Mouse (Mus musculus): Measurements from ENCODE around the gene Ppt2. TPM values are rescaled to one million over a fixed set of nuclear protein-coding genes. Genes with fewer than 3 reads are reported as not detected.

Gene Ppt2
- polyA plus RNA-seq, 1 experiment from 2014 or later: 31.7 TPM

- WGBS (ENCODE audit: insufficient replicate concordance): 9% methylated on average over 93 of the region's 93 CpGs
- Histone ChIP-seq H3K9ac (ENCODE audit: low read depth, low read length) (0 out of 2 replicates have a peak overlapping the region, but pooled peaks have one; percentile 46), H3K9me3 (replicated peaks; ENCODE audit: control insufficient read depth, low read length) (no peaks in the 10 kb centered on the region), H3K4me1 (ENCODE audit: control insufficient read depth, insufficient read depth, low read length) (peaks cover 20% of the 10 kb centered on the region), H3K4me2 (peak overlapping the region; percentile 74), H3K4me3 (ENCODE audit: low read depth, low read length) (peak overlapping the region; percentile 41), H3K27me3 (ENCODE audit: control insufficient read depth, insufficient read depth, low read length) (peaks cover 58% of the 10 kb centered on the region), H3K36me3 (ENCODE audit: control insufficient read depth, insufficient read depth, low read length) (no peaks in the 10 kb centered on the region), H3K27ac (ENCODE audit: low read depth, low read length) (no peak overlapping the region)
- ATAC-seq (replicated peaks; ENCODE audit: insufficient number of reproducible peaks, low FRiP score, low TSS enrichment): no peak
Observed at GRCm38 (mm10) chr17:34671151-34672066, 43.1 kb upstream of the Ppt2 start.

DNA sequence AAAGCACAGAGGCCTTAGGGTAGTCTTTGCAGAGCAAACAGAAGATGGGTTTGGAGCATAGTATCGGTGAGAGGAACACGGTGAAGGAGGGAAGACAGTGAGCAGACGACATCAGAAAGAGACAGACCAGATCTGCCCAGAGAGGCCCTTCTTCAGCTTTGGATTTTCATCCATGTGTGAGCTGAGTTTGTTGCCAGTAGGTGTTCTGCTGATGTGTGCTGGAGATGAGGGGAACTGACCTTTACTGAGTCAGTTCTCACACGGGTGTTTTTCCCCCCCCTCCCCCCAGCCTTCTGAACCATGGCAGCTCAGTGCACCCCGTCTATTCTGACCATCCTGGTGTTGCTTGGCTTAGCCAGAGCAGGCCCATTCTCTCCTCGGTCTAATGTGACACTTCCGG, 41.9 kb upstream of the Ppt2 start, which contains the start of gene Tnxb:
Gene Tnxb (plus strand): TSS at position 301 of the 400 bp plus-strand sequence.
- H3K27me3 ChIP-seq (ENCODE audit: control insufficient read depth, insufficient read depth, low read length): peaks cover 62% of the 10 kb centered on the region

DNA sequence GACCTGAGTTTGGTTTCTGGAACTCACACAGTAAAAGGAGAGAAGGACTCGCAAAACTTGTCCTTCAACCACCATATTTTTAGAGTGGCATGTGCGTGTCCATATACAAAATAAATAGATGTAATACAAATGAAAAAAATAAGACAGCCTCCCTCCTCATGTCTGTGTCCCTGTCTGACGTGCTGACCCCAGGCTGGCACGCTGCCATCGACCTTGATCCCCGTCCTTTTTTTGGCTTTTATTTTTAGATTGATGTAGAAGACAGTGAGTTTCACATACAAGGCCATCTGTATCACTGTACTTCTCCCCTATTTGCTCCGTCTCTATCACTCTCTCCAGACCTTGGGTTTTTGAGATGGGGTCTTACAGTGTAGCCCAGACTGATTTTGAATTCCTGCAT, 36.2 kb upstream of the Ppt2 start:
- H3K4me2 ChIP-seq: no peak overlapping the region
- H3K9me3 ChIP-seq (replicated peaks; ENCODE audit: control insufficient read depth, low read length): no peaks in the 10 kb centered on the region
- H3K36me3 ChIP-seq (ENCODE audit: control insufficient read depth, insufficient read depth, low read length): no peaks in the 10 kb centered on the region
- H3K27me3 ChIP-seq (ENCODE audit: control insufficient read depth, insufficient read depth, low read length): peaks cover 26% of the 10 kb centered on the region
- WGBS (ENCODE audit: insufficient replicate concordance): 66% methylated on average over 7 of the region's 7 CpGs
- H3K9ac ChIP-seq (ENCODE audit: low read depth, low read length): no peak overlapping the region
- H3K4me3 ChIP-seq (ENCODE audit: low read depth, low read length): no peak overlapping the region
- ATAC-seq (replicated peaks; ENCODE audit: insufficient number of reproducible peaks, low FRiP score, low TSS enrichment): no peak
- no peak overlapping the region for H3K27ac ChIP-seq (ENCODE audit: low read depth, low read length)
- H3K4me1 ChIP-seq (ENCODE audit: control insufficient read depth, insufficient read depth, low read length): peaks cover 6% of the 10 kb centered on the region

More for the DNA sequence above, 41.9 kb upstream of the Ppt2 start, which contains the start of gene Tnxb:
- Histone ChIP-seq H3K4me1 (ENCODE audit: control insufficient read depth, insufficient read depth, low read length) (peaks cover 12% of the 10 kb centered on the region), H3K36me3 (ENCODE audit: control insufficient read depth, insufficient read depth, low read length) (no peaks in the 10 kb centered on the region), H3K9ac (ENCODE audit: low read depth, low read length) (0 out of 2 replicates have a peak within 1 kb of the TSS, but pooled peaks have one; percentile 46), H3K9me3 (replicated peaks; ENCODE audit: control insufficient read depth, low read length) (no peaks in the 10 kb centered on the region), H3K4me3 (ENCODE audit: low read depth, low read length) (peak within 1 kb of the TSS; percentile 41), H3K27ac (ENCODE audit: low read depth, low read length) (no peak within 1 kb of the TSS), H3K4me2 (peak within 1 kb of the TSS; percentile 74)
- no peak for ATAC-seq (replicated peaks; ENCODE audit: insufficient number of reproducible peaks, low FRiP score, low TSS enrichment)
- WGBS (ENCODE audit: insufficient replicate concordance): 53% methylated on average over 7 of the region's 7 CpGs

DNA sequence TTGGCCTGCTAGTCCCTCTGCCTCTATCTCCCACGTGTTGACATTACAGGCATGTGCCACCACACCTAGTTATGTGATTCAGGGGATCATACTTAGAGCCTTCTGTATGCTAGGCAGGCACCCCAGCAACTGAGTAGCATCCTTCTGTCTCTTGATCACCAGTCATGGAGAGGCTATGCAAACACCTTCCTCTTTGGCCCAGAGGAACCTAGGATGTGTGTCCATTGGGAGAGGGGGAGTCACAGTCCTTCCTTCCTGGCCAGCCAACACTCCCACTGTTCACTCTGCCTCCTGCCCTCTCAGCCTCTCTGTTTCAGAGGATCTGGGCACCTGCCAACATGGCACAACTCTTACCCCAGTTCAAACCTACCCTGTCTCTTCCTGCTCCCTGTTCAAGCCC, 35.2 kb upstream of the Ppt2 start:
- ATAC-seq (replicated peaks; ENCODE audit: insufficient number of reproducible peaks, low FRiP score, low TSS enrichment): no peak
- no peak overlapping the region for H3K27ac ChIP-seq (ENCODE audit: low read depth, low read length)
- WGBS (ENCODE audit: insufficient replicate concordance): 60% methylated on average over 1 of the region's 1 CpGs

DNA sequence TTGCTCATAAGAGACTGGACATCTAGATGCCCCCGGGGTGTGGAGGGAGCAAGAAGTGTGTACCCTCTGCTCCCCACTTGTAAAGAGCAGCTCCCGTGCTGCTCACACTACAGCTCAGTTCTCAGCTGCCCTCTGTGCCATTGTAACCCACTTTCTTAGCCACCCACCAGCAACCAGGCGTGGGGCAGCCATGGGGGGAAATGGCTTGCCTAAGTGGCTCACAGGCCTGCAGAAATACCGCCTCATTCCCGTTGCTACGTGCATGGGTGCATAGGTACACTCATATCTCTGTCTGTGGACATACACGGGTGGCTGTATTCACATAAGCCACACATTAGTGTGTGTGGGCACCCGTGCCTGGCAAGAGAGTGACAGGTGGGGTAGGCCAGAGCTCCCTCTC, 34.7 kb upstream of the Ppt2 start:
- no peaks in the 10 kb centered on the region for H3K36me3 ChIP-seq (ENCODE audit: control insufficient read depth, insufficient read depth, low read length)
- no peaks in the 10 kb centered on the region for H3K9me3 ChIP-seq (replicated peaks; ENCODE audit: control insufficient read depth, low read length)
- H3K27me3 ChIP-seq (ENCODE audit: control insufficient read depth, insufficient read depth, low read length): peaks cover 39% of the 10 kb centered on the region
- H3K27ac ChIP-seq (ENCODE audit: low read depth, low read length): no peak overlapping the region
- H3K4me3 ChIP-seq (ENCODE audit: low read depth, low read length): no peak overlapping the region
- ATAC-seq (replicated peaks; ENCODE audit: insufficient number of reproducible peaks, low FRiP score, low TSS enrichment): no peak
- no peak overlapping the region for H3K9ac ChIP-seq (ENCODE audit: low read depth, low read length)
- H3K4me1 ChIP-seq (ENCODE audit: control insufficient read depth, insufficient read depth, low read length): peaks cover 9% of the 10 kb centered on the region
- H3K4me2 ChIP-seq: no peak overlapping the region
- WGBS (ENCODE audit: insufficient replicate concordance): 73% methylated on average over 8 of the region's 8 CpGs

More for the DNA sequence above, 35.2 kb upstream of the Ppt2 start:
- H3K9me3 ChIP-seq (replicated peaks; ENCODE audit: control insufficient read depth, low read length): no peaks in the 10 kb centered on the region
- H3K4me1 ChIP-seq (ENCODE audit: control insufficient read depth, insufficient read depth, low read length): peaks cover 9% of the 10 kb centered on the region
- no peak overlapping the region for H3K4me3 ChIP-seq (ENCODE audit: low read depth, low read length)
- H3K36me3 ChIP-seq (ENCODE audit: control insufficient read depth, insufficient read depth, low read length): no peaks in the 10 kb centered on the region
- no peak overlapping the region for H3K4me2 ChIP-seq
- H3K27me3 ChIP-seq (ENCODE audit: control insufficient read depth, insufficient read depth, low read length): peaks cover 34% of the 10 kb centered on the region
- H3K9ac ChIP-seq (ENCODE audit: low read depth, low read length): no peak overlapping the region

GRCm38 (mm10) chr17:34662468-34662867, 34.2 kb upstream of the Ppt2 start:
- Histone ChIP-seq H3K27ac (ENCODE audit: low read depth, low read length) (no peak overlapping the region), H3K36me3 (ENCODE audit: control insufficient read depth, insufficient read depth, low read length) (no peaks in the 10 kb centered on the region), H3K9ac (ENCODE audit: low read depth, low read length) (no peak overlapping the region), H3K4me1 (ENCODE audit: control insufficient read depth, insufficient read depth, low read length) (peaks cover 9% of the 10 kb centered on the region), H3K4me2 (no peak overlapping the region), H3K27me3 (ENCODE audit: control insufficient read depth, insufficient read depth, low read length) (peaks cover 35% of the 10 kb centered on the region), H3K4me3 (ENCODE audit: low read depth, low read length) (no peak overlapping the region), H3K9me3 (replicated peaks; ENCODE audit: control insufficient read depth, low read length) (no peaks in the 10 kb centered on the region)
- 78% methylated on average over 1 of the region's 1 CpGs for whole genome bisulfite sequencing (ENCODE audit: insufficient replicate concordance)
- no peak for ATAC-seq (replicated peaks; ENCODE audit: insufficient number of reproducible peaks, low FRiP score, low TSS enrichment)

DNA sequence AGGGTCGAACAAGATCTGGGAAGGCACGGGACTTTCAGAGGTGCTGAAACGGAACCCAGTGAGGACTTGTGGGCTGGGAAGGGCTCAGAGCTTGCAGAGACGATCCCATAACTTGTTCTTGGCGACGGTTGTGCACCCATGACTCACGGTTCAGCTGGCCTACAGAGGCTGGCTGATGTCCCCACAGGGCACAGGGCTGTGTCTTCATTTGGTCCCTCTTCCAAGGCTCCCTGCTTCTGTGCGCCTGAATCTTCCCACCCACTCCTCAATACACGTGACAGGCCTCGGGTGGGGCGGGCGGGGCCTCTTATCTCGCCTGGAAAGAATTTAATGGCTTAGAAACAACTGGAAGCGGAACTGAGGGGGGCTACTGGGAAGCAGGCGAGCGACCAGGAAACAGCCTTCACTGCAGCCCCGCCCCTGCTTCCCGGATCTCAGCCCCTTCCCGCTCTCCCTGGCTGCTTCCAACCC, 32.8 kb upstream of the Ppt2 start:
- peaks cover 9% of the 10 kb centered on the region for H3K4me1 ChIP-seq (ENCODE audit: control insufficient read depth, insufficient read depth, low read length)
- H3K4me2 ChIP-seq: peak overlapping the region; percentile 42
- H3K27me3 ChIP-seq (ENCODE audit: control insufficient read depth, insufficient read depth, low read length): peaks cover 35% of the 10 kb centered on the region
- 6% methylated on average over 19 of the region's 19 CpGs for WGBS (ENCODE audit: insufficient replicate concordance)
- H3K9me3 ChIP-seq (replicated peaks; ENCODE audit: control insufficient read depth, low read length): no peaks in the 10 kb centered on the region
- no peak overlapping the region for H3K9ac ChIP-seq (ENCODE audit: low read depth, low read length)
- no peak overlapping the region for H3K27ac ChIP-seq (ENCODE audit: low read depth, low read length)
- H3K4me3 ChIP-seq (ENCODE audit: low read depth, low read length): no peak overlapping the region
- no peak for ATAC-seq (replicated peaks; ENCODE audit: insufficient number of reproducible peaks, low FRiP score, low TSS enrichment)
- H3K36me3 ChIP-seq (ENCODE audit: control insufficient read depth, insufficient read depth, low read length): no peaks in the 10 kb centered on the region

- Histone ChIP-seq H3K4me1 (ENCODE audit: control insufficient read depth, insufficient read depth, low read length) (peaks cover 18% of the 10 kb centered on the region), H3K27ac (ENCODE audit: low read depth, low read length) (no peak overlapping the region), H3K9ac (ENCODE audit: low read depth, low read length) (no peak overlapping the region), H3K36me3 (ENCODE audit: control insufficient read depth, insufficient read depth, low read length) (no peaks in the 10 kb centered on the region), H3K4me3 (ENCODE audit: low read depth, low read length) (no peak overlapping the region), H3K4me2 (no peak overlapping the region), H3K27me3 (ENCODE audit: control insufficient read depth, insufficient read depth, low read length) (peaks cover 31% of the 10 kb centered on the region), H3K9me3 (replicated peaks; ENCODE audit: control insufficient read depth, low read length) (no peaks in the 10 kb centered on the region)
- WGBS (ENCODE audit: insufficient replicate concordance): 34% methylated on average over 10 of the region's 11 CpGs
- no peak for ATAC-seq (replicated peaks; ENCODE audit: insufficient number of reproducible peaks, low FRiP score, low TSS enrichment)
Observed at GRCm38 (mm10) chr17:34660259-34660820, 32.0 kb upstream of the Ppt2 start.
